Mouse (Mus musculus): ENCODE results near the gene Vwa1. TPM values are rescaled to one million over a fixed set of nuclear protein-coding genes. Genes with fewer than 3 reads are reported as not detected.

Vwa1 gene
- total and polyA plus RNA-seq, 3 experiments, result 0.33 to 0.42 TPM; not detected in 1

GRCm38 (mm10) chr4:155802741-155803339, 28.3 kb upstream of the Vwa1 start, which contains the start of gene Mrpl20:
Mrpl20 (plus strand) TSS chr4:155802878.
- H3K36me3 ChIP-seq (ENCODE audit: control insufficient read depth in 1 of 2, insufficient read depth in 2 of 2, low read length in 2 of 2), result peaks cover 5 to 24% of the 10 kb centered on the region in 2 experiments
- peaks cover 27% of the 10 kb centered on the region for H3K79me2 ChIP-seq (ENCODE audit: control insufficient read depth, insufficient read depth, low read length, poor library complexity)
- H3K9ac ChIP-seq (ENCODE audit: control insufficient read depth, low read depth, low read length, poor library complexity, severe bottlenecking), result peak within 1 kb of the TSS; percentile 90
- DNase-seq (ENCODE audit: low read depth, low spot score), result peak; percentile 78
- peaks cover 11 to 15% of the 10 kb centered on the region in 2 experiments for H3K4me1 ChIP-seq (ENCODE audit: control insufficient read depth in 1 of 2, insufficient read depth in 2 of 2, low read length in 2 of 2)
- no peaks in the 10 kb centered on the region for H3K9me3 ChIP-seq (replicated peaks; ENCODE audit: insufficient read depth, low read length)
- H3K4me3 ChIP-seq (ENCODE audit: control insufficient read depth in 1 of 2, insufficient read depth in 1 of 2, low read depth in 2 of 2, low read length in 2 of 2), result peak within 1 kb of the TSS; percentile 77 to 93
- H3K27ac ChIP-seq (ENCODE audit: control insufficient read depth, low read depth, low read length), result peak within 1 kb of the TSS; percentile 78
- no peaks in the 10 kb centered on the region for H3K27me3 ChIP-seq (ENCODE audit: control insufficient read depth in 1 of 2, insufficient read depth in 2 of 2, low read length in 2 of 2)
- 0 out of 2 replicates have a peak, but pooled peaks have one; percentile 20 for TF ChIP-seq HCFC1 (IDR thresholded peaks at IDR 0.05; ENCODE audit: low read depth, low read length)
- no peak for TF ChIP-seq NELFE (IDR thresholded peaks at IDR 0.05; ENCODE audit: low read depth, low read length)
- peak; percentile 84 for TF ChIP-seq MXI1 (IDR thresholded peaks at IDR 0.05; ENCODE audit: low read depth, low read length)
- no peak for TF ChIP-seq GATA1 (IDR thresholded peaks at IDR 0.05; ENCODE audit: low read depth, low read length)
- 0 out of 2 replicates have a peak, but pooled peaks have one; percentile 56 for TF ChIP-seq MAX (IDR thresholded peaks at IDR 0.05; ENCODE audit: low read length)
- no peak for TF ChIP-seq RCOR1 (IDR thresholded peaks at IDR 0.05; ENCODE audit: low read depth, low read length)
- no peak for TF ChIP-seq POLR2AphosphoS5 (IDR thresholded peaks at IDR 0.05; ENCODE audit: borderline replicate concordance, low read depth, low read length)
- no peak for TF ChIP-seq ZC3H11A (IDR thresholded peaks at IDR 0.05; ENCODE audit: low read depth, low read length)
- TF ChIP-seq JUND (IDR thresholded peaks at IDR 0.05; ENCODE audit: low read depth, low read length), result no peak
- TF ChIP-seq MYC (IDR thresholded peaks at IDR 0.05; ENCODE audit: low read depth, low read length), result peak; percentile 92
- peak; percentile 18 to 46 (median 25); a peak in 4 of 6 replicates for TF ChIP-seq CTCF (IDR thresholded peaks at IDR 0.05 in 2 of 3, conservative IDR thresholded peaks at IDR 0.05 in 1 of 3; ENCODE audit: control insufficient read depth in 1 of 3, insufficient read depth in 1 of 3, low read depth in 2 of 3, low read length in 3 of 3, poor library complexity in 1 of 3, severe bottlenecking in 1 of 3)

- Histone ChIP-seq H3K27ac (ENCODE audit: control insufficient read depth, low read depth, low read length) (peak overlapping the region; percentile 71), H3K9me3 (replicated peaks; ENCODE audit: insufficient read depth, low read length) (no peaks in the 10 kb centered on the region), H3K4me1 (ENCODE audit: control insufficient read depth in 1 of 2, insufficient read depth in 2 of 2, low read length in 2 of 2) (peaks cover 11 to 15% of the 10 kb centered on the region in 2 experiments), H3K9ac (ENCODE audit: control insufficient read depth, low read depth, low read length, poor library complexity, severe bottlenecking) (peak overlapping the region; percentile 6; the same call in 1 of the 2 replicates), H3K27me3 (ENCODE audit: control insufficient read depth in 1 of 2, insufficient read depth in 2 of 2, low read length in 2 of 2) (no peaks in the 10 kb centered on the region), H3K79me2 (ENCODE audit: control insufficient read depth, insufficient read depth, low read length, poor library complexity) (peaks cover 27% of the 10 kb centered on the region), H3K4me3 (ENCODE audit: control insufficient read depth in 1 of 2, insufficient read depth in 1 of 2, low read depth in 2 of 2, low read length in 2 of 2) (peak overlapping the region; percentile 9 to 93), H3K36me3 (ENCODE audit: control insufficient read depth in 1 of 2, insufficient read depth in 2 of 2, low read length in 2 of 2) (peaks cover 5 to 24% of the 10 kb centered on the region in 2 experiments)
- DNase-seq (ENCODE audit: low read depth, low spot score), result peak; percentile 57
- TF ChIP-seq POLR2A (IDR thresholded peaks at IDR 0.05; ENCODE audit: control insufficient read depth in 1 of 2, insufficient read depth in 1 of 2, low read depth in 1 of 2, low read length in 2 of 2, poor library complexity in 1 of 2) (no peak), SIN3A (IDR thresholded peaks at IDR 0.05; ENCODE audit: low read length) (no peak; the same call in 1 of the 2 replicates), BHLHE40 (IDR thresholded peaks at IDR 0.05; ENCODE audit: borderline replicate concordance, low read depth, low read length) (no peak), ZNF384 (IDR thresholded peaks at IDR 0.05; ENCODE audit: low read depth, low read length) (no peak), ZMIZ1 (IDR thresholded peaks at IDR 0.05; ENCODE audit: low read depth, low read length) (no peak), GABPA (IDR thresholded peaks at IDR 0.05; ENCODE audit: low read depth, low read length) (no peak), MXI1 (IDR thresholded peaks at IDR 0.05; ENCODE audit: low read depth, low read length) (no peak), NRF1 (IDR thresholded peaks at IDR 0.05; ENCODE audit: insufficient read depth, low read depth, low read length, poor library complexity, severe bottlenecking) (no peak), MAFK (IDR thresholded peaks at IDR 0.05; ENCODE audit: borderline replicate concordance, low read depth, low read length) (no peak), MAZ (IDR thresholded peaks at IDR 0.05; ENCODE audit: low read depth, low read length) (no peak), SMC3 (IDR thresholded peaks at IDR 0.05; ENCODE audit: low read depth, low read length) (no peak), KAT2A (conservative IDR thresholded peaks at IDR 0.05; ENCODE audit: low read depth, low read length) (no peak), MAX (IDR thresholded peaks at IDR 0.05; ENCODE audit: low read length) (peak; percentile 27; the same call in 1 of the 2 replicates), CTCF (IDR thresholded peaks at IDR 0.05 in 2 of 3, conservative IDR thresholded peaks at IDR 0.05 in 1 of 3; ENCODE audit: control insufficient read depth in 1 of 3, insufficient read depth in 1 of 3, low read depth in 2 of 3, low read length in 3 of 3, poor library complexity in 1 of 3, severe bottlenecking in 1 of 3) (no peak), UBTF (IDR thresholded peaks at IDR 0.05; ENCODE audit: borderline replicate concordance, insufficient read depth, low read depth, low read length) (no peak), E2F4 (IDR thresholded peaks at IDR 0.05; ENCODE audit: borderline replicate concordance, low read depth, low read length) (no peak), CHD2 (IDR thresholded peaks at IDR 0.05; ENCODE audit: low read length) (no peak), MYC (IDR thresholded peaks at IDR 0.05; ENCODE audit: low read depth, low read length) (no peak), TAL1 (IDR thresholded peaks at IDR 0.05; ENCODE audit: low read length) (peak; percentile 62), GATA1 (IDR thresholded peaks at IDR 0.05; ENCODE audit: low read depth, low read length) (0 out of 2 replicates have a peak, but pooled peaks have one; percentile 15), TBP (IDR thresholded peaks at IDR 0.05; ENCODE audit: low read depth, low read length) (no peak), ETS1 (IDR thresholded peaks at IDR 0.05; ENCODE audit: low read depth, low read length) (0 out of 2 replicates have a peak, but pooled peaks have one; percentile 12), ZKSCAN1 (IDR thresholded peaks at IDR 0.05; ENCODE audit: low read depth, low read length) (no peak), RCOR1 (IDR thresholded peaks at IDR 0.05; ENCODE audit: low read depth, low read length) (0 out of 2 replicates have a peak, but pooled peaks have one; percentile 26)
These were observed 27.6 kb upstream of the Vwa1 start for GRCm38 (mm10) chr4:155802075-155802474.

All from MEL (cell line).